Mouse (Mus musculus): ENCODE results near the gene Rpl9-ps6.

Rpl9-ps6 gene

GRCm38 (mm10) chr19:32466478-32466877 lies at the start of gene Rpl9-ps6:
TSS of gene Rpl9-ps6 (minus strand) at chr19:32466578.
- DNase-seq, result no peak

- DNase-seq, result peak; percentile 46
Observed at GRCm38 (mm10) chr19:32512518-32512917, 46.1 kb upstream of the Rpl9-ps6 start.

GRCm38 (mm10) chr19:32510962-32511361 lies 44.6 kb upstream of the Rpl9-ps6 start:
- no peak for DNase-seq

- no peak for DNase-seq
Observed at GRCm38 (mm10) chr19:32510267-32510666, 43.9 kb upstream of the Rpl9-ps6 start.

GRCm38 (mm10) chr19:32507526-32507925 lies 41.1 kb upstream of the Rpl9-ps6 start:
- DNase-seq, result no peak

- DNase-seq, result no peak
Observed at GRCm38 (mm10) chr19:32507100-32507499, 40.7 kb upstream of the Rpl9-ps6 start.

GRCm38 (mm10) chr19:32506514-32506913 lies 40.1 kb upstream of the Rpl9-ps6 start:
- no peak for DNase-seq

GRCm38 (mm10) chr19:32506081-32506480 lies 39.7 kb upstream of the Rpl9-ps6 start:
- DNase-seq, result no peak

- DNase-seq, result no peak
Observed at GRCm38 (mm10) chr19:32501414-32501813, 35.0 kb upstream of the Rpl9-ps6 start.

GRCm38 (mm10) chr19:32498002-32498401 lies 31.6 kb upstream of the Rpl9-ps6 start:
- no peak for DNase-seq

- DNase-seq, result no peak
Observed at GRCm38 (mm10) chr19:32497411-32497810, 31.0 kb upstream of the Rpl9-ps6 start.

GRCm38 (mm10) chr19:32495034-32495433 lies 28.7 kb upstream of the Rpl9-ps6 start:
- DNase-seq, result no peak

GRCm38 (mm10) chr19:32494611-32495010 lies 28.2 kb upstream of the Rpl9-ps6 start:
- DNase-seq, result no peak

GRCm38 (mm10) chr19:32493471-32493870 lies 27.1 kb upstream of the Rpl9-ps6 start:
- no peak for DNase-seq

- no peak for DNase-seq
Observed at GRCm38 (mm10) chr19:32492981-32493380, 26.6 kb upstream of the Rpl9-ps6 start.

GRCm38 (mm10) chr19:32492339-32492738 lies 26.0 kb upstream of the Rpl9-ps6 start:
- no peak for DNase-seq

- no peak for DNase-seq
Observed at GRCm38 (mm10) chr19:32490976-32491375, 24.6 kb upstream of the Rpl9-ps6 start.

- DNase-seq, result no peak
Observed at GRCm38 (mm10) chr19:32489166-32489895, 23.0 kb upstream of the Rpl9-ps6 start.

- no peak for DNase-seq
Observed at GRCm38 (mm10) chr19:32487595-32488255, 21.3 kb upstream of the Rpl9-ps6 start.

- DNase-seq, result peak; percentile 80
Observed at GRCm38 (mm10) chr19:32486106-32486724, 19.8 kb upstream of the Rpl9-ps6 start.

- peak; percentile 95 for DNase-seq
Observed at GRCm38 (mm10) chr19:32485681-32486105, 19.3 kb upstream of the Rpl9-ps6 start, which contains the start of gene Minpp1. TSS of gene Minpp1 (plus strand) at chr19:32485769.

GRCm38 (mm10) chr19:32484941-32485660 lies 18.7 kb upstream of the Rpl9-ps6 start:
- DNase-seq, result no peak

GRCm38 (mm10) chr19:32481511-32481910 lies 15.1 kb upstream of the Rpl9-ps6 start:
- no peak for DNase-seq
